Mouse (Mus musculus): ENCODE measurements at regions not wholly inside any gene's neighbourhood (a gene's known extent, or its start where the extent isn't known, plus 50 kb on each side); places are given as distances from the start of the nearest gene placed in this dataset.

GRCm38 (mm10) chr2:162720016-162720415 is 59.1 kb upstream of the Ptprt start:
- TF ChIP-seq CTCF (conservative IDR thresholded peaks at IDR 0.05; ENCODE audit: insufficient read depth, insufficient read length, low read depth, low read length) (no peak), POLR2A (IDR thresholded peaks at IDR 0.05; ENCODE audit: low read depth, low read length) (no peak)

All from kidney, adult 2 months (tissue).